Mouse (Mus musculus) megakaryocyte, embryonic 14.5 days (primary cell): ENCODE measurements around the gene Smad6.

Experiments
- FLI1 ChIP-seq: IDR thresholded peaks from 2 replicates; pipeline ENCODE4 v1.6.1; 2012; ENCODE audit warnings: low read length, inconsistent platforms, mixed read lengths
- GATA1 ChIP-seq: IDR thresholded peaks from 3 replicates; pipeline ENCODE4 v1.6.1; 2012; ENCODE audit warnings: mixed read lengths, low read length, inconsistent platforms, borderline replicate concordance

DNA sequence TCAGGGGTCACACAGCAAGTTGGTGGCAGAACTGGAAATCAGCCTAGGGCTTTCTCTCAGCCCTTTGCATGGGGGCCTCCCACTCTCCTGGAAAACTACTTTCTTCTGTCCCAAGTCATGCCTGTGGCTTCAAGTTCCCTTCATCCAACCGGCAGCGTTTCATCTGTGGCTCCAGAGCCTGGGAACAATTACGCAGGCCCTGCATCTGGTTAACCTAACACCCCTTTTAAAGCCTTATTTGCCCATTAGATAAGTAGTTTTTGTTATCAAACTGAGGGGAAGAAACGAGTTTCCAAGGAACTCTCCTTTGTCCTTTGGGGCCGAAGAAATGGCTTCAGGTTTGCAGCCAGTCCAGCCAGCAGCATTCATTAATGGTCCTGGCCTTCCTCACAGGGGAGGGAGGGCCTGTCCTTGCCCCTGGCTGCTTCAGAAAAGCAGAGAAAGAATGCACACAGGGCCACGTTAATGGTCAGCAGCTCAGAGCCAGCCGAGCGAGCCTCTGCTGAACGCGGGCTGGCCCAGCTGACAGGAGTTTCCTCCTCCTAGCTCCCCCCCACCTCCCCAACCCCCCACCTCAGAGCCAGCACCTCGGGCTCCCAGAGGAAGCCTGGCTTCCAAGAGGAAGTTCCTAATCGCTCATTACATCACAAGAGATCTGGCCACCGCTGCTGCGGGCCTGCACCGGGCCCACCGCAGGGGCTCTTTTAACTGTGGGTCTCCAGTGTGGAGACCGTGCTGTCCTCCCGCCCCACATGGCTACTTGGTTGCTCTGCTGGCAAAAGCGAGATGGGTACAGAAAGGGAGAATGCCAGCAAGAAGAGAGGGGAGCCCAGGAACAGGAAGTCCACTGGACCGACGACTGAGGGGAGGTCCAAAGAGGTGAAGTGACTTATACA, 61.7 kb downstream of the Smad6 start:
- TF ChIP-seq FLI1: no peak
- no peak for TF ChIP-seq GATA1
